Mouse (Mus musculus) hematopoietic stem cell, adult 5-6 weeks (primary cell): ENCODE data around the gene Maco1. TPM values are rescaled to one million over a fixed set of nuclear protein-coding genes. Genes with fewer than 3 reads are reported as not detected.

Source experiments
- ATAC-seq, 2 experiments: fragments of 125-278 bp in 1 of 2; replicated peaks in 1 of 2; 2 replicates each; pipeline ENCODE4 v1.8.0; 2016 to 2017; ENCODE audit warnings: inconsistent platforms in 2 of 2, mild to moderate bottlenecking in 2 of 2, moderate number of reproducible peaks in 2 of 2, low read depth in 1 of 2, moderate TSS enrichment in 1 of 2; ENCODE audit not compliant: low FRiP score in 2 of 2, poor library complexity in 2 of 2, severe bottlenecking in 2 of 2, insufficient read depth in 1 of 2, low TSS enrichment in 1 of 2
- total RNA-seq: library from RNA; stranded (forward); fragments of 172-1452, 232-1000 nt; gene quantifications from 2 replicates; pipeline ENCODE4 v1.2.3, GENCODE M21; 2017

The Maco1 gene
- total RNA-seq = 71.4 and 79.2 TPM in 2 replicates

DNA sequence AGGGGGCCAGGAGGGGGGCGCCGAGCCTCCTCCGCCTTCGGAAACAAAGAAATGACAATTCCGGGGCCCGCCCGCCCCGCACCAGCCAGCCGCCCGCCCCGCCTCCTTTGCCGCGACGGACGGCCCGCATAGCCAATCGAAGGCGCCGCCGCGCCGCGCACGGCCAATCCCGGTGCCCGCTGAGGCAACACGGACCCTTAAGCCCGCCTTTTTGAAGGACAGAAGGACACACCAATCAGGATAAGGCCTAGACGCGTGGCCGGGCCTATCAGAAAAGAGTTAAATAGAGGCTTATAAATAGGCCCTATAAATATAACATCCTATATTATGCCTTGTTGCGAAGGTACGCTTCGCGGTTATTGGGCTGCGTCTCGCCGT, at the start of gene Maco1:
Gene Maco1, minus strand, starts transcription at position 87 of the 378 bp plus-strand sequence.
- ATAC-seq = peak; percentile 81 to 86

GRCm38 (mm10) chr4:134901126-134901525, 48.0 kb upstream of the Maco1 start:
- ATAC-seq = no peak

DNA sequence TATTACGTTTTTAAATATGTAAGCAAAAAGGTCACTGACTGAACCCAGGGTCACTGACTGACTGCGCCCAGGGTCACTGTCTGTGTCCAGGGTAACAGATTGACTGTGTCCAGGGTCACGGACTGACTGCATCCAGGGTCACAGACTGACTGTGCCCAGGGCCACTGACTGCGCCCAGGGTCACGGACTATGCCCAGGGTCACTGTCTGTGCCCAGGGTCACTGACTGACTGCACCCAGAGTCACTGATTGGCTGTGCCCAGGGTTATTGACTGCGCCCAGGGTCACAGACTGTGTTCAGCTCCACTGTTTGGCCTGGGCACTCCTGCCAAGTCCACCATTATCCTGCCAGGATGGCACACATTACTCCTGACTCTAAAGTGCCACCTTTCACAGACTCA, 44.1 kb upstream of the Maco1 start:
- no peak for ATAC-seq

- 0 out of 4 replicates have a peak, but pooled peaks have one; percentile 42 for ATAC-seq
Observed at GRCm38 (mm10) chr4:134892096-134892495, 39.0 kb upstream of the Maco1 start.

GRCm38 (mm10) chr4:134884364-134884763, 31.2 kb upstream of the Maco1 start:
- no peak for ATAC-seq

- no peak for ATAC-seq
Observed at GRCm38 (mm10) chr4:134883808-134884207, 30.7 kb upstream of the Maco1 start.

DNA sequence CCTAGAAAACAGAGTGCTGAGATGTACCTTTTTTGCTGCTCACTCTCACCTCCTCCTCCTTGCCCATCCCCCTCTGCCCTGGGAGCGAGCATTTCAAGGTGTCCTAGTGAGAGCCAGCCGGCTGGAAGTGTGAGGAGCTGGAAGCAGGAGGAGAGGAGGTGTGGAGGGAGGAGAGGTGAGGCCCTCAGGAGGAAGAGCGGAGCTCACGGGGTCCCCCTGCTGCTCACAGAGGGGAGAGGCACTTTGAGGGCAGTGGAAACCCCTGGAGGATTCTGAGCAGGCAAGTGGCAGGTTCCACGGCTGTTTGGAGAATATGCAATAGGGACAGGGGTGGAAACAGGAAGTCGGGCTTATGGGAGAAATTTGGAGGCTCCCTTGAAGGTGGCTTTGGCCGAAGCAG, 30.1 kb upstream of the Maco1 start:
- ATAC-seq = peak; percentile 40 to 59; a peak in 2 of 4 replicates

DNA sequence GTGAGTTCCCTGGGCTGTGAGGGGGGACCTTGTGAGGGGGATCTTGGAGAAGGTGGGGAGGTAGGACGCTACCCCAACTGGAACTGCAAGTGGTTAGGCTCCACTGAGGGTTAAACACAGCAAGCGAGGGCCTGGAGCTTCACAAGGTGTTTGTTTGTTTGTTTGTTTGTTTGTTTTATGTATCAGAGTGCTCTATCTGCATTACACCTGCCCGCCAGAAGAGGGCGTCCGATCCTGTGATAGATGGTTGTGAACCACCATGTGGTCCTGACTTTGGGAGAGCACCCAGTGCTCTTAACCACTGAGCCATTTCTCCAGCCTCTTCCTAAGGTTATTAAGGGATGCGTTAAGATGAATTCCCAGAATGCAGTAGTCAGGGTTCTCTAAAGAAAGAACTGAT, 26.9 kb upstream of the Maco1 start:
- ATAC-seq = peak in 1 of 2 experiments; percentile 48; a peak in 1 of 4 replicates

- peak; percentile 39 to 69 for ATAC-seq
Observed at GRCm38 (mm10) chr4:134879410-134879981, 26.4 kb upstream of the Maco1 start.

DNA sequence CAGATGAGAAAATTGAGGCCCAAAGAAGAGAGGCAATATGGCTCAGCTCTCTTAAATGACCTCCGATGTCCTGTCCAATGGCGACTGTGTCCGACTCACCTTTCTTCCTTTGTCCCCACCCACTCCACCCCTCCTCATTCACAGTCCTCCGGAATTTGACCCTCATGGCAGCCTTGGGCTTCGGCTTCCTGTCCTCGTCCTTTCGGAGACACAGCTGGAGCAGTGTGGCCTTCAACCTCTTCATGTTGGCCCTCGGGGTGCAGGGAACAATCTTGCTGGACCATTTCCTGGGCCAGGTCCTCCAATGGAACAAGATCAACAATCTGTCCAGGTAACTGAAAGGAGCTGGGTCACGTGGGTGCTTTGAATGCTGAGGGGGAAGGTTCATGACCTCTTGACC, 23.0 kb upstream of the Maco1 start:
- ATAC-seq = no peak

GRCm38 (mm10) chr4:134871950-134872349, 18.8 kb upstream of the Maco1 start:
- ATAC-seq = no peak

DNA sequence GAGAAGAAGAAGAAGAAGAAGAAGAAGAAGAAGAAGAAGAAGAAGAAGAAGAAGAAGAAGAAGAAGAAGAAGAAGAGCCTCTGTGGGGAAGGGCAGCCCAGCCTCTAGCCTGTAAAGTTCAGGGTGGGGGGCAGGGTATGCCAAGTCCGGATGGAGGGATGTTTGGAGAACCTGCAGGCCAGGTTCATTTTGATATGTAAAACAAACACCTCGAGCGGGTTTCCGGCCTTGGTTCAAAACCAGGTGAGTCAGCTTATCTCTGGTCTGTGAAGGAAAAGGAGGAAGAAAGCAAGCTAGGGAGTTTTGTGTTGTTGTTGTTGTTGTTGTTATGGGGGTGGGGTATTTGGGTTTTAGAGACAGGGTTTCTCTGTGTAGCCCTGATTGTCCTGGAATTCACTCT, 18.3 kb upstream of the Maco1 start:
- no peak for ATAC-seq

- 0 out of 4 replicates have a peak, but pooled peaks have one; percentile 3 to 7 for ATAC-seq
Observed at GRCm38 (mm10) chr4:134869815-134870375, 16.8 kb upstream of the Maco1 start.

DNA sequence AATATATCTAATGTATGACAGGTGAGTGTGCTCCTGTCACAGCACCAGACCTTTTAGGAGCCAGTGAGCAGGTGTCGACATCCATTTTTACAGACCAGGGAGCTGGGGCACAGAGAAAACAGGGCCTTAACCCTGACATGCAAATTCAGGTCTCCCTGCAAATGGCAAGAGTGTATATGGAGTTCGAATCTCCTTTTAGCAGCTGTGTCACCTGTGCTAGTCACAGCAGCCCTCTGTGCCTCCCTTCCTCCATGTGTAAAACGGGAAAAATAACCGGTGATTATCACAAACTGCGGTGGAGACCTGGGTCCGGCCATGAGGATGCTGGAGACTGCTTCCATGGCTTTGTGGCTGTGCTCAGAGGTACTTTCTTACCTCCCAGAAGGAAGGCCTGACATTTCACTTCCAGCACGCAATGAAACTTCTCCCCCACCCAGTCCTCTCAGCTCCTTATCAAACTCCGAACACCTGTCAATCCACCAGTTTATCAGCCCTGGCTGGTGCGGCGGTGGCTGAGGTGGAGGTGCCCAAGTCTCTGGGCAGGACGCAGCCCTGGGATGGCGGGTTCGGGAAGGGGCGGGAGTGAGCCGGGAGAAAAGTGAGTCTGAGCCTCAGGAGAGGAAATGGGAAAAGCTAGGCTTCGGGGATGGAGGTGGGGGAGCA, 16.1 kb upstream of the Maco1 start:
- peak in 1 of 2 experiments; percentile 47; a peak in 1 of 4 replicates for ATAC-seq

- no peak for ATAC-seq
Observed at GRCm38 (mm10) chr4:134868490-134868889, 15.3 kb upstream of the Maco1 start.

GRCm38 (mm10) chr4:134868065-134868464, 14.9 kb upstream of the Maco1 start:
- ATAC-seq = no peak

GRCm38 (mm10) chr4:134867661-134868060, 14.5 kb upstream of the Maco1 start:
- no peak for ATAC-seq

DNA sequence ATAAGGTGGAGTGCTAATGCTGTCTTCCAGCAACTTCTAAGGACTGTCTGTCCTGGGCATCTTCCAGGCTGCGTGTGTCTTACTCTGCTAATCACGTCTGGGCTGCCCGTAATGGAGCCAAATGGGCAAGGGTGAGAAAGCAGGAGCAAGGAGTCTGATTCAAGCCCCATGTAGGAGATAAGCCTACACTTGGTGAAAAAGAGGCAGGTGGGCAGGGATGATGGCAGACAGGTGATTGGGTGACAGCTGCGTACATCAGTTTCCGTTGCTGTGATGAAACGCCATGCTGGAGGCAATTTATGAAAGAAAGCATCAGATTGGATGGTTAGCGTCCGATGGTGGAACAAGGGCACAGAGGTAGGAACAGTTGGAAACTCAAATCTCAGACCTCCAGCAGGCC, 14.1 kb upstream of the Maco1 start:
- no peak for ATAC-seq

- no peak for ATAC-seq
Observed at GRCm38 (mm10) chr4:134865789-134866188, 12.6 kb upstream of the Maco1 start.
